Mouse (Mus musculus): ENCODE data around the gene Emc10.

The Emc10 gene

DNA sequence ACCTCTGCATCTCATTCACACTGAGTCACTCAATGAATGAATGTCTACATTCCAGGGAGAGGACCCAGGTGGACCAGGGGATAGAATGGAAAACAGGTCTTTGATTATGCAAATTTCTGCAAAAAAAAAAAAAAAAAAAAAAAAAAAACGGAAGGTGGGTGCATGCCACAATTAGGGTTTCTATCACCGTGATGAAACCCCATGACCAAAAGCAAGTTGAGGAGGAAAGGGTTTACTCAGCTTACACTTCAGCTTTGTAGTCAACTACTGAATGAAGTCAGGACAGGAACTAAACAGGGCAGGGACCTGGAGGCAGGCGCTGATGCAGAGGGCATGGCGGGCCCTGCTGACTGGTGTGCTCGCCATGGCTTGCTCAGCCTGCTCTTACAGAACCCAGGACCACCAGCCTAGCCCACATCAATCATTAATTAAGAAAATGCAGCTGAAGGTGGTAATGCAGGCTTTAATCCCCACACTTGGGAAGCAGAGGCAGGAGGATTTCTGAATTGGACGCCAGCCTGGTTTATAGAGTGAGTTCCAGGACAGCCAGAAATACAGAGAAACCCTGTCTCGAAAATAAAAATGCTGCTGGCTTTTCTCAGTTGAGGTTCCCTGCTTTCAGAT, 10.6 kb downstream of the Emc10 start:
- in situ Hi-C loops (cut with MboI) = loop anchor here (25.0 kb wide), 1 partner anchor 223 kb away; the partner anchor contains the start of genes Acp4 and Gm15517

DNA sequence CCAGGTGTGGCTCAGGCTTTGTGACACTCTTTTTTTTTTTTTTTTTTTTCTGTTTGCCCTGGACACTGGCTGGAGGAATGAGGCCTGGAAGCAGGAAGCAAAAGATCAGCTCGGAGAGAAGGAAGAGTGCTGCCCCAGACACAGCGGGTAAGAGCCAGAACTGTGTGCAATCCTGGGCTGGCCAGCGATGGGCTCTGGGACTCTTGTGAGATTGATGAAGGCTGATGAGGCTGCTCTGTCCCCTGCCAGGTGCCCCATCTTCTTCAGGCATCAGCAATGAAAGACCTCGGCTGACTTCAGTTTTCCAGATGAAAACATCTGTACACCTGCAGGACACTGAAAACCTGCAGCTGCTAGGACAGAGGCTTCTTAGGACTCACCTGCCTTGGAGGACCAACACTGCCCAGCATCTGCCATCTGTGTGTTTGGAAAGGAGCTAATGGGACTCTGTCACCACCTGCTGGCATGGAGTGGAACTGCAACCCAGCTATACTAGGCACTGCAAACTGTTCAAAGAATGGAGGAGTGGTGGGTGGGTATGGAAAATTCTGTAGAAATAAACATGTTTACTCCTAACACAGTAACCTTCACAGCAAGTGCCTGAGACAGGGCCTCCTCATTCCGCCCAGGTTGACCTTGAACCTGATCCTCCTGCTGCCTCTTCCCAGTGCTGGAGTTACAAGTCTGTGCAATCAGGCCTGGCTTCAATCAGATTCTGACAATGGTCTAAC, 11.3 kb downstream of the Emc10 start:
- in situ Hi-C loops (cut with MboI) = loop anchor here (25.0 kb wide), 1 partner anchor 223 kb away; the partner anchor contains the start of genes Acp4 and Gm15517

GRCm38 (mm10) chr7:44484109-44484508, 12.2 kb downstream of the Emc10 start:
- in situ Hi-C loops (cut with MboI) = loop anchor here (25.0 kb wide), 1 partner anchor 222 kb away; the partner anchor contains the start of genes Acp4 and Gm15517

DNA sequence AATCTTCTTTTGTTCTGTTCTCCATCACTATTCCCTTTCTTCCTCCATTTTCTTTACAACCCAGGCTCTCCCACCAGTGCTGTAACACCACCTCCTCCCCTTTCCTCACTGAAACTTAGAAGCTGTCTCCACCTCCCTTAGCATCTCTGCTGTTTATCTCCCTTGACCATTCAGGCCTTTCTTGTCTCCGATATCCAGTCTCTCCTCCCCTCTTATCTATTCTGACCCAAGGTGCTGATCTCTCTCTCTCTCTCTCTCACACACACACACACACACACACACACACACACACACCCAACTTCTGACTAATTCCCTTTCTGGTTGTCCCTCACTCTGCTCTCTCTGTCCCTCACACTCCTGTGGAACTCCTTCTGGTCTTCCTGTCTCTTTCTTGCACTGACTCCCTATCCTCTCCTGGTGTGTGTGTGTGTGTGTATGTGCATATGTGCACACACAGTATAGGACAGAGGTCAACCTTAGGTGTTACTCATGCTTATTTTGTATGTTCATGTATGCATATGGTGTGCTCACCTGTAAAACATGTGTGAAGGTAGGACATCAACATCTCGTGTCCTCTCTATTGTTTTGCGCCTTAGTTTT, 13.4 kb downstream of the Emc10 start:
- in situ Hi-C loops (cut with MboI) = loop anchor here (25.0 kb wide), 1 partner anchor 221 kb away; the partner anchor contains the start of genes Acp4 and Gm15517

GRCm38 (mm10) chr7:44475046-44475614, 21.2 kb downstream of the Emc10 start:
- in situ Hi-C loops (cut with MboI) = loop anchor here (25.0 kb wide), 1 partner anchor 213 kb away; the partner anchor contains the start of genes Acp4 and Gm15517

DNA sequence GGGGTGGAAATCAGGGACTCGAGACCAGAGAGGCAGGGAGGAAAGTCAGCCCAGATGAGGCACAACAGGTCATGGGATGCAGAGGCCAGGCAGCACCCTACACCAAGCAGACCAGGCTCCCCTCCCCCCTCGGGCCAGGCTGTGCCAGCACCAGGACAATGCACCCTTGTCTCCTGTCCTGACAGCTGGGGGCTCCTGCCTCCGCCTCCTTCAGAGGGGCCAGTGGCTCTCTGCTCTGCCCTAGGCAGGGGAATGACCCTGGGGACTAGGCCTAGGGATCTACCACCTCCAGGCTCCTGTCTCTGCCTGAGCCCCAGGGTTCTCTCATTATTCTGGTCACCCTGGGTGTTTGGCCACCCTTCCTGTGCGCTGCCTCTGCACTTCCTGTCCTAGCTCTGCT, 21.9 kb downstream of the Emc10 start:
- in situ Hi-C loops (cut with MboI) = no loop called here

- in situ Hi-C loops (cut with MboI) = no loop called here
Observed at GRCm38 (mm10) chr7:44472961-44473646, 23.2 kb downstream of the Emc10 start.

- in situ Hi-C loops (cut with MboI) = no loop called here
Observed at GRCm38 (mm10) chr7:44472558-44472885, 23.8 kb downstream of the Emc10 start.

DNA sequence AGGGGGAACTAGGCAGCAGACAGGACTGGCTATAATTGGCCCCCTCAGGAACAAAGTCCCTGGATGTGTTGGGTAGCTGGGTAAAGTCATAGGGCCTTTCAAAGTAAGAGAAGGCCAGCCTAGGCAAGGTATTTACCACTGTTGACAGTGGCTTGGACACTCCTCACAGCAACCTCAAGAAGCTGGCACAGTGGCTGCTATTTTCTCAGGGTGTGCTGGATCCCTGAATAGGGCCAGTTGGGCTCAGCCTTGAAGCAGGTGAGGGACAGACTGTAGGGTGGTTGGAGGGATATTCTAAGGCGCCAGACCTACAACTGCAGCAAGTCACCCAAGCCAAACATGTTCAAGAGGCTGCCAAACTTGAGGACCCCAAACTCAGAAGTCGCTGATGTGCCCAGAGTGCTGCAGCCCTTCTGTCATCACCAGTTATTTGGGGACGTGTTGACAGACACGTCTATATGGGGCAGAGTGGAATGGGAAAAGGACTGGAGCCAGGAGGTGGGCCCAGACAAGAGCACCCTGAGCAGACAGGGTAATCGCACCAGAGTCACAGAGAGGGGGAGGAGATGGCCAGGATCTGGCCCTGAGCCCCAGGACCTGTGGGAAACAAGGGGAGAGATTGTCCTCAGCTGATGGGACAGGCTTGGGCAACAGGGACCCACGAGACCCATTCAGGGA, 24.3 kb downstream of the Emc10 start:
- in situ Hi-C loops (cut with MboI) = no loop called here

DNA sequence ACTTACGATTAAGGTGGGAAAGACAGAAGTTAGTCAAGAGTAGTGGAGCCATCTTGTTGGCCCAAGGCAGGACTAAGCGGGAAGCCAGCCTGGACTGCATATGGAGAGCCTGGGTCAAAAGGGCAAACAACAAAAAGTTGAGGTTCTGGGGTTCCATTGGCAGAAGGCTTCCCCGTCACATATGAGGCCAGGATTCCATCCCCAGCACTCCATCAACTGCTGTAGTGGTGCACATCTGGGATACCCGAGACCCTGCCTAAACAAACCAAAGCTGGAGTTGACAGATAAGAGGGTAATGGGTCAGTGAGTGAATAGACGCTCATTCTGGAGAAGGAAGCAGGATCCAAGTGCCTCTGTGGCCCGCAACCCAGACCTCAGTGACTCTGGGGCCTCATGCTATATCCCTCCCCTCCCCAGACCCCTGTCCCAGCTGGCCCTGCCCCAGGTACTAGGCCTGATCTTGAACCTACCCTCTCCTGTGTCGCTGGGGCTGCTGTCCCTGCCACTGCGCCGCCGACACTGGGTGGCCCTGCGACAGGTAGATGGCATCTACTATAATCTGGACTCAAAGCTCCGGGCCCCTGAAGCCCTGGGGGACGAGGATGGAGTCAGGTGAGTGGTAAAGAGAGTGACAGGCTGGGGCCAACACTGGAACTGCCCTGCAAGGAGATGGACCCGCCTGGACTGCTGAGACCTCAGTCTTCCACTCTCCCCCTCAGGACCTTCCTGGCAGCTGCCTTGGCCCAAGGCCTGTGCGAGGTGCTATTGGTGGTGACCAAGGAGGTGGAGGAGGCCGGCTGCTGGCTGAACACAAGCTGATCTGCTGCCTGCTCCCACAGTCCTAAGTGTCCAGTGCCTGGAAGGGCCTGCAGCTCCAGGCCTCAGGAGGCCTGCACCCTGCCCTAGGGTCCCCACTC, 25.4 kb downstream of the Emc10 start:
- in situ Hi-C loops (cut with MboI) = no loop called here

DNA sequence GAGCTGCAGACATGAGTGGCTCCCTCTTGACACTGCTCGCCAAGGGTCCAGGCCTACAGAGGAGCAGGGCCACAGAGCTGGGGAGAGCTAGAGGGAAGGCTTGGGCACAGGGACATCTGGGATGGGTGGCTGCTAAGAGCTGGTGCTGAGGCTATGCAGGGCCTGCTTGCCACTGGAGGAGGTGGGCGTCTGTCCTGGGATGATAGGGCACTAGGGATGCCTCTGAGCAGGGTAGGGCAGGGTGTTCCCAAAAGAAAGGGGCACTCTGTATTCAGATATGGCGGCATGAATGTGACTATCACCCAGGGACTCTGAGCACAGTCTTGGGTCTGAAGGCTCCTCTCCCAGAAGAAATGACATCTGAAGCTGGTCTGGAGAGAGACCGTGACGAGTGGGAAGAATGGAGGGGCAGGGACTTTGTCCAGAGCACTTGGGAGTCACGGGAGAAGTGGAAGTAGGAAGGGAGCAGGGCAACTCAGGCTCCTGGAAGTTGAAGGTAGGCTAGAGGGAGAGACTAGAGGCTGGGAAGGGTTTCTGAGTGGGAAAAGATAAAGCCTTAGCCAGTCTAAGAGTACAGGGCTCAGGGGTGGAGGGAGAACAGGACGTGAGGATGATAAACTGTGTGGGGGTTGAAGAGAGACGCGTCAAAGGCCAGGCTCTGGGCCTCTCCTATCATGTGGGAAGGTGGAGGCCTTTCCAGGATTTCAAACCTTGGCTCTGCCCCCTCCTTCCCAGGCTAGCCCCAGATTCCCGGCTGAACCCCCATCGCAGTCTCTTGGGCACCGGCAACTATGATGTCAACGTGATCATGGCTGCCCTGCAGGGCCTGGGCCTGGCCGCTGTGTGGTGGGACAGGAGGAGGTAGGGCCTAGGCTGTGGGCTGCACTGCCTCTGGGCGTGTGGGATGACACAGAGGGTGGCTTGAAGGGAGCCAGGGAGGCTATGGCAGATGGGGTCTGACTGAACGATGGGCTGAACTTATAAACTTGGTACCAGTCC, 26.4 kb downstream of the Emc10 start:
- in situ Hi-C loops (cut with MboI) = no loop called here

DNA sequence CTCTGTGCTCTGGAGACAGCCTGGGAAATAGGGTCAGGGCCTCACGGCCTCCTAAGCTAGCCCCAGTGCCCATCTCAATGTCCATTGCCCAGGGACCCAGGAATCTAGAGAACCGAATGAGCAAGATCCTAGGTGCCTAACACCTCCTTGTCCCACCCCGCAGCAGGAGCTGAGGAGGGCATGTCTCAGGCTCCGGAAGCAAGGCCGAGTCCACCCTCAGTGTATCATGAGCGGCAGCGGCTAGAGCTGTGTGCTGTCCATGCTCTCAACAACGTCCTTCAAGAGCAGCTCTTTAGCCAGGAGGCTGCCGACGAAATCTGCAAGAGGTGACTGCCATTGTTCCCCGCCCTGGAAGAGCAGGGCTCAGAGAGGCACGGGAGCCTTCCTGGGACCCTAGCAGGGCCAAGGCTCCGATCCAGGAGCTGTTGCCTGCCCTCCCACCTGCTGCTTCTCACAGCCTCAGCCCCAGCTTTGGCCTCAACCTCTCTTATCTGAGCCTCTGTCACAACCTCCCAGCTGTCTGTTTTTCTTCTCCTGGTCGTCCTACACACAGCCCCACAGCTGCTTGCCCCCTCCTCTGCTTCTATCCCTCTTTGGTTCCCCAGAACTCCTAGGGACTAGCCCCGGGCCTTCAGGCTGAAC, 27.6 kb downstream of the Emc10 start:
- in situ Hi-C loops (cut with MboI) = no loop called here

GRCm38 (mm10) chr7:44467811-44468411, 28.4 kb downstream of the Emc10 start, which contains the start of gene Josd2:
Josd2 (plus strand) TSS chr7:44467980.
- in situ Hi-C loops (cut with MboI) = no loop called here

DNA sequence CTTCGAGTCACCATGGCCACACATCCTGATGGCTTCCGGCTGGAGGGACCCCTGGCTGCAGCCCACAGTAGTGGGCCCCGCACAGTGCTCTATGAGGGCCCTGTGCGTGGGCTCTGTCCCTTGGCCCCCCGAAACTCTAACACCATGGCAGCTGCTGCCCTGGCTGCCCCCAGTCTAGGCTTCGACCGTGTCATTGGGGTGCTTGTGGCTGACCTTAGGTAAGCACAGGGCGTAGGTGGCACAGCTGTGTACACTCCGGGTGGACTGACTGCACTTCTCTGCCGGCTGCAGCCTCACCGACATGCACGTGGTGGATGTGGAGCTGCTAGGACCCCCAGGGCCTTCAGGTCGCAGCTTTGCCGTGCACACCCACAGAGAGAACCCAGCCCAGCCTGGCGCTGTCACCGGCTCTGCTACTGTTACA, 29.4 kb downstream of the Emc10 start:
- in situ Hi-C loops (cut with MboI) = no loop called here

DNA sequence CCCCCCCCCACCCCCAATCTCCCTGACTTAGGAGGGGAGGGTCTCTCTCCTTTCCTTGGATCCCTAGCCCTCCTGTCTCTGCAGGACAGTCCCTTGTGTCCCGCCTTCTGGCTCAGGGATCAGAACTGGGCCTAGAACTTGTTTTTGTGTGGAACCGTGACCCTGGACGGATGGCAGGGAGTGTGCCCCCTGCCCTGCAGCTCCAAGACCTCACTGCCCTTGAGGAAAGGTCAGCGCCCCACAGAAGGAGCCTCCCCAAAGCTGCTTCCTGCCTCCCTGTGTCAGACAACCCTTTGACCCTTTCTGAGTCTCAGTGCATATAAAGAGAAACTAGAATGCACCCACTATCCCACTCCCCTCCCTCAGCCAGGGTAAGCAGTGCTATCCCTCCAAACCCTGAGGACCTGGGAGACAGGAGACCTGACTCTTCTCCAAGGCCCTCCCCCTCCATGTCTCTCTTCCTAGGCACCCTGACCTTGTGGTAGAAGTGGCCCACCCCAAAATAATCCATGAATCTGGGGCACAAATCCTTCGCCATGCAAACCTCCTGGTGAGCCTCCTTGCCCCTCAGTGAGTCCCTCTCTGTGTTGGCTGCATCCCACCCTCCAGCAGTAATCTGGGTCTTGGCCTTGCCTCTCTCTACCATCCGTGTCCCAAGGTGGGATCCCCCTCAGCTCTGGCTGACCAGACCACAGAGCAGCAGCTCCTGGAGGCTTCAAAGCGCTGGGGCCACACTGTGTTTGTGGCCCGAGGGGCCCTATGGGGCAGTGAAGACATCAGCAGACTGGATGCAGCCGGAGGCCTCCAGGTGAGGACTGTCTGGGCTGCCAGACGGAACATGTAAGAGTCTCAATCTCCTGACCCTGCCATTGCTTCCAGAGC, 30.1 kb downstream of the Emc10 start:
- in situ Hi-C loops (cut with MboI) = no loop called here

- in situ Hi-C loops (cut with MboI) = no loop called here
Observed at GRCm38 (mm10) chr7:44465111-44465510, 31.2 kb downstream of the Emc10 start, which contains the start of gene Aspdh. Aspdh (plus strand) TSS chr7:44465391.

- in situ Hi-C loops (cut with MboI) = no loop called here
Observed at GRCm38 (mm10) chr7:44464511-44464910, 31.8 kb downstream of the Emc10 start.
